Mouse (Mus musculus) frontal cortex, postnatal 36 days (tissue): ENCODE results near the gene Ostf1.
"Not testable (repeated sequence)": the region's sequence is repeated elsewhere in the genome, so short reads cannot be mapped to it uniquely, and the experiment has no call there.

Experiments
- DNase-seq, 2 experiments: peaks; one replicate each; pipeline ENCODE4 v3.0.0; 2022; ENCODE audit warnings: low spot score in 2 of 2

The Ostf1 gene

DNA sequence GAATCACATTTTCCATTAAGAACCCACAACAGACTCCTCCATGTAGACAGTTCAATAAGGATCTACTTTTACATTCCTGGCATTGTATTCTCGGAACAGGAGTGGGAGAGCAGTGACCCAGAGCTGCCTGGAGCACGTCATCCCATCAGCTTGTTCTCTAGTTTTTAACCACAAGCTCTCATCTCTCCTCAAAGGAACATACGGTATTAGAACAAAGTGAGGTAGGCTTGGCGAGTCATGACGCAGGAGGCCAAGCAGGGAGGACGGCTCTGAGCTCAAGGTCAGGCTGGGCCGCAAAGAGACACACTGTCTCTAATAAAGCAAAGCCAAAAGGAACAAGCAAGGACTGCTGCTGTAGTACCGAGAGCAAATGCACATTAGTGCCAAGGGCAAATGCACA, 32.6 kb downstream of the Ostf1 start:
- DNase-seq: no peak

DNA sequence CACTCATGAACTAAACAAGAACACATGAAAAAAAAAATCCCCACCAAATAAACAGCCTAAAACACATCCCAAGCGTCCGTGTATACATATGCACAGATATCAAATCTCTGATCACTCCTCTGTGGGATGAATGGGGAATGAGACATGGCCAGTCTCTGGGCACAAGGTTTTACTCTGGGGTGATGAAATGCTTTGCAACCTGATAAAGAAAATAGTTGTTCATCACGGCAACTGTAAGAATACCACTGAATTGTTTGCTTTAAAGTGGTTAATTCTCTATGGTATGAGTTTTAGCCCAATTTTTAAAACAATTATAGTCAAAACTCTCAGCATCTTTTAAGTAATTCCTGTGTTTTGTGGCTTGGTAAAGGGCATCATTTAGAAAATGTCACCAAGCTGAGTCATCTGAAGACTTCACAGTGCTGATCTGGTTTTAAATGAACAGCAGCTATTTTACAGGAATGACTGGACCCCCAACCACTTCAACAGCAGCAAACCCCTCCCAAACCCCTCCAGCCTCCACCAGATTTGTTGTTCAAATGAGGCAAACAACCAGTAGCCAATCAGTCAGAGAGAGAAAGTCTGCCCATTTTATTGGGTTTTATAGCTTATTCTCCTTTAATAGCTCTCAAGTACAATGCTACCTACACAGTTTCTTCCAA, 33.2 kb downstream of the Ostf1 start:
- no peak for DNase-seq

DNA sequence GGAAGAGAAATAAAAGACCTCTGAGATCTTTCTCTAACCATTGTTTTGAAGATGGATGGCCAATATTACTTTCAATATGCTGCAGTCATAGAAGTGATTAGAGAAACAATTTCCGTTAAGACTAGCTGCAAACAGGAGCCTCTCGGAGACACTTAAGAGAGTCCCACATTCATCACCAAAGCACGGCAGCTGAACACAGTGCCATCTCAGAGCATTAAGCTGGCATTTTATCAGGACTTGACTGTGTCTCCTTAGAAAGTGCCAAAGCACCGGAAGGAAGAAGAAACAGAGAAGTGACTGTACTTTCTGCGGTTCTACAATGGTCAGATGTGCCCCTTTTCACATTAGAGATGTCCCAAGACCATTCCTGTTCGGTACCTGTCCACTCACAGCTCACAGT, 33.9 kb downstream of the Ostf1 start:
- no peak for DNase-seq

DNA sequence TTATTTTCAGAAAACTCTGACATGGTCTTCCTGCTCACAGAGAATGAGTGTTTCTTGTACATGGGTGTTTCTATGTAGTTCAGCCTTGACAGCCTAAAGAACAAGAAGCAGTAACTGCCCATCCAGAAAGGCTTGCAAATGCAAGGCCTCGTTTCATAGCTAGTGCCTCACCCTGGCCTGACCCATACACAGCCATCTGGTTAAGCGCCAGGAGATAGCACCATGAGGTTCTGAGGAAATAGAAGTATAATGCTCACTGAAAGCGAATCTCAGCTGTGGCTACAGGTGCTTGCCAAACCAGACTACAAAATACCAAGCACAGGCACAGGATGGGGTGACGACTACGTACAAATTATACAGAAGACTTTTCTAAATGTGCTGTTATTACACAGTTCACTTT, 34.7 kb downstream of the Ostf1 start:
- no peak for DNase-seq

DNA sequence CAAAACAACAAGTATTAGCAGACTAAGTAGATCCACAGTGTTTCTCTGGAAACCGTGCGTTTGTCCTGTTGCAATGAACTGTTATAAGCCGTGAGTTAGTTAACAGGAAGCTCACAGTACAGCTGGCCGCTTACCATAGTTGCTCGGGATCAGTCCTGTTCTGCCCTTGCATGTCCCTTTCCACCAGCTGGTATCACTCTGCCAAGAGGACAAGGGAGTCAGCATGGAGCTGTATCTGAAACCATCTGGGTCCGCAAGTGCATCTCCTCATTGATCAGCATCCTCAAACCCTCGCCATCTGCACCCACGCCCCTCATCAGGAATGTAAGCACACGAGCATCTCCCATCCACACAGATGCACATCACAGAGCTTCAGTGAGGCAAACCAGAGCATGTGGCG, 37.9 kb downstream of the Ostf1 start:
- DNase-seq: peak in 1 of 2 experiments; percentile 6

DNA sequence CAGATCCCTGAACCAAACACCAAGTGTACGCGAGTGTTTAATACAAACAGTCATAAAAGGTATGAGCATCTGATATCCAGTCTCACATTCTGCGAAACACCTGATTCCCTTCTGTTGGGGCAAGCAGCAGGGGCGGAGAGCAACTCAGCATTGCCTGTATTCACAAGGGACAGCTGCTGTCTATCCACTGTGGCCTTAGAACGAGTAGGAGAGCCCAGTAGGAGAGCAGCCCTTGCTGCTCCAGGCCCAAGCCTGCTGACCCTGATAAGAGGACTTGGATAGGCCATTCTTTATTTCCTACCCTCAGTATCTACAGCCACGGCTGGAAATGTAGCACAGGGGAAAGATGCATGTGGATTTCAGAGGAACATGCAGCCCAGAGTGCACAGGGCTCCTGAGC, 38.7 kb downstream of the Ostf1 start:
- DNase-seq: no peak

DNA sequence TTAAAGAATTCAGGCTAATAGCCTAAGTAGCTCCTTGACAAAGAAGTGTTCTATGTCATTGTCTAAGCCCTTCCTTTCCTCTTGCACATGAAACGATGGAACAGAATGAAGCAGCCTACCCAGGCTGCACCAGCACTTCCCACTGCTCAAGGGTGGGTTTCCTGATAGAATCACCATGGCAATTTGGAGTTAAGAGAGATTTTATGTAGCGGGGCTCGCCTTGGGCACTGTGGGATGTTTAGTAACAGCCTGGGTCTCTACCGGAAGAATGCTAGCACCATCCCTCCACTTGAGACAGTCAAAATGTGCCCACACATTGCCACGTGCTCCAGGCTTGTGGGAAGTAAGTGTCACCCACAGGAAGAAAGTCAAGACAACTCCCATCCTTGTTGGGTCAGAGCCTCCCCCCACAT, 40.7 kb downstream of the Ostf1 start:
- no peak for DNase-seq

DNA sequence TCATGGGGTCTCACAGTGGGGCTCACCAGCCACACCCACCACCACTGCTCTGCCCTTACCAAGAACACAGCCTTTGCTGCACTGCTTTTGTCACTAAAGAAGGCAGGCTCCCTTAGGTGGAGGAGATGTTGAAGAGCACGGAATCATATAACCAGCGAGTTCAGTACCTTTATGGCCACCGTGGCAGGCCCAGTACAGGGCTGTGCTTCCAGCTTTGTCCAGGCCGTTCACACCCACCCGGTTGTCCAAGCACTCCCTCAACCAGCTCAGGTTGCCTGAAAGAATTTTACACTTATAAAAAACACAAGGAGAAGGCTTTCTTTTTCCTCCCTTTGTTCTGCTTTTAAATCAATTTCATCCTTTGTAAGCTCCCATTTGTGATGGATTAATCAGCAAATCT, 41.4 kb downstream of the Ostf1 start:
- no peak for DNase-seq

DNA sequence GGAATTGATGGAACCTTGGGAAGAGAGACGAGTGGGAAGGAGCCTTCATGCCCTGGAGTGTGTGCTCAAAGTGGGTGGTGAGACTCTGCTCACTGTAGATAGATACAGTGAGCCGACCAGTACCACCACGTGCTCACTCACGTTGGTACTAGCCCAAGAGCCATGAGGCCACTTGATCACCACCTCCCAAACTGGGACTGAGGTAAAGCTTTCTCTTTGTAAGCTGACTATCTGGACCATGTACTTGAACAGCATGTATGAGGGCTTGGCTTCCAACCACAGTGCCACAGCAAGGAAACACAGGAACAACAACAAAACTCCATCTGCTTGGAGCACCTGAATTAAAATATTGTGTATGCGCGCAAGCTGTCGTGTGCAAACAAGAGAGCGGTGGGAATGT, 42.3 kb downstream of the Ostf1 start:
- no peak for DNase-seq

DNA sequence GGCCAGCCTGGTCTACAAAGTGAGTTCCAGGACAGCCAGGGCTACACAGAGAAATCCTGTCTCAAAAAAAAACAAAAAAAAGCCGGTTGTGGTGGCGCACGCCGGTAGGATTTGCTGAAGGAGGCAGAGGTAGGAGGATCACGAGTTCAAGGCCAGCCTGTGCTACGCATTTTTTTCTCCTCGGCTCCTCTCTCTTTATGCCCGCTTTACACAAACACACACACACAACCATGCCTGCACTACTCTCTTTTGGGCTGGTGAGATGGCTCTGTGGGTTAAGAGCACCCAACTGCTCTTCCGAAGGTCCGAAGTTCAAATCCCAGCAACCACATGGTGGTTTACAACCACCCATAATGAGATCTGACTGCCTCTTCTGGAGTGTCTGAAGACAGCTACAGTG, 42.8 kb downstream of the Ostf1 start:
- not testable (repeated sequence) for DNase-seq

DNA sequence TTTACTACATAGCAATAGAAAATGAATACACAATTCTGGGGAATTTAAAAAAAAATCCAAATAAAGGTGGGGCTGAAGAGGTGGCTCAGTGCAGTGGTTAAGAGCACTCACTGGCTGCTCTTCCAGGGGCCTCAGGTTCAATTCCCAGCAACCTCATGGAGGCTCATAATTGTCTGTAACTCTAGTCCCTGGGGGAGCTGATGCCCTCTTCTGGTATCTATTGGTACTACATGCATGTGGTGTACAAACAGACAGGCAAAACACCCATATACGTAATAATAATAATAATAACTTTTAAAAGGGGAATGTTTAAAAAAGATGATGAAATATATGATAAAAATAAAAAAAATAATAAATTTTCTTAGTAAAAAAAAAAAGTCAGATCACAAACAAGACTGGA, 43.4 kb downstream of the Ostf1 start:
- DNase-seq: no peak

DNA sequence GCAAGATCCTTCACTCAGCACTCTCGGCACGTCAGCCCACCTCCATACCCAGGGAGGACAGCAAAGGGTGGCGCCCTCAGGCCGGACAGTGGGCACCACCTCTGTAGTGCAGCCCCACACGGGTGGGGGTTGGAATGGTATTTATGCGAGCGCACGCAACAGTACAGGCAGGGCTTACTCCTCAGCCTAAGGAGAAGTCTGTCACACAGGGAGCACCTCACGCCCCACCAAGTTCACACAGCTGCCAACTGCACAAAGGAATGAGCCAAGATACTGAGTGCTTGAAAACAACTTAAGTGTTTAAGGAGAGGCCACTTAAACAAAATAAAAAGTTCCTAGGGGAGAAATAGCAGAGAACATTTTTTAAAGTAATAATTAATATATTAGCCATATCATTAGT, 44.5 kb downstream of the Ostf1 start:
- no peak for DNase-seq

DNA sequence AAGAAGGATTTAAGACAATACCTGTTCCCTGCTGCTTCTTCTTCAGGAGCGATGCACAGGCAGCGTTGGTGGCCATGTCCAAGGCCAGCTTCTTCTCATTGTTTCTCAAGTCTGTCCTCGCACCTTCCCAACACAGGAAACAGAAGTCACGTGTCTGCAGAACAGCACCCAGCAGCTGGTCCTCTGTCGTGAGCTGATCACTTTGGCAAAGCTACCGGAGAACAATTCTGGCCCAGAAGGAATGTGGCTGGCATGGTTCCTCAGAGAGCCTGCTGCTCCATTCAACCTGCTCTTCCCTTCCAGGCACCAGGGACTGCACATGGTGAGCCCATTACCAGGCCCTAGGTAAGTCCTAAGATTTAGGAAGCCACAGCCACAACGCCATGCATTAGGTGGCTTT, 47.0 kb downstream of the Ostf1 start:
- no peak for DNase-seq

DNA sequence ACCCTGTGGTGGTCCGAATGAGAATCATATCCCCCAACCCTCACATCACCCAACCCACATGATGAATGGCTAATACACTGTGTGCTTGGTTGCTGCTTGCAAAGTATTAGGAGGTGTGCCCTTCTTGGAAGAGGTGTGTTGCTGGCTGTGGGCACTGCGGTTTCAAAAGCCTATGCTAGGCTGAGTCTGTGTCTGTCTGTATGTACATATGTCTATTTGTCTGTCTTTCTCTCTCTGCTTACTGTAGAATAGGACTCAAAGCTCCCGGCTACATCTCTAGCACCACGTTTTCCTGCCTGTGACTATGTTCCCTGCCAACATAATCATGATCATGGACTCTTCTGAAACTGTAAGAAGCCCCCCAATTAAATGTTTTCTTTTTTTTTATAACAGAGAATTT, 47.9 kb downstream of the Ostf1 start:
- no peak for DNase-seq

DNA sequence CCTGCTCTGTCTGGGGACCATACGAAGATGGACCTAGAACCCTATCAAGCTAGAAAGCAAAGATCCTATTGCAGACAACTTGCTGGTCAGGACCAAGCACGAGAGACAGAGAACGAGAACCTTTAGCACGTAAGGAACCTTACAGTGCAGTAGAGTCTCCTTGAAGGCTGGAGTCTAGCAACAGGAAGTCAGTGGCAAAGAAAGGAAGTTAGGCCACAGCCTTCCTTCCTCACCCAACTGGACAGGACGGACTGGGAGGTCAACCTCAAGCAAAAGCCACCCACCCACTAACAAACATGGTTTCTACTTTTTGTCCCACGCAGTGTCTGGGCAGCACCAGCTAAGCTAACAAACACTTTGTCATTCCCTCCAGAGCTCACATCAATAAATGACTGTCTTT, 48.7 kb downstream of the Ostf1 start:
- DNase-seq: no peak

DNA sequence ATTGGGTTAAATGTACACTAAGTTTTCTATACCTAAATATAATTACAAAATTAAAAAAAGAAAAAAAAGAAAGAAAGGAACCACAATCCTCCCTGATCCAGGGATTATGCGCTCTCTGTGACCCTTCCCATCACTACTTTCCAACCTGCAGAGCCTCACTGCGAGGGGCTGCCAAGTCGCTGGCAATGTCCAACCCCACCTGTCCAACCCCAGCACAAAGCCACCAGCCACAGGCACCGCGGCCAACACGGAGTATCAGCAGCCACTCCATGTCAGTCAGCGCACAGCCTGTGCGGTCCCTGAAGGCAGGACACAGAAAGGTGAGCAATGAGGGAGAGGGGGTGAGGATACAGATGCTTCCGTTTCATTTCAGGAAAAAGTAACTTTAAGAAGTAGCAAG, 49.4 kb downstream of the Ostf1 start:
- no peak for DNase-seq

DNA sequence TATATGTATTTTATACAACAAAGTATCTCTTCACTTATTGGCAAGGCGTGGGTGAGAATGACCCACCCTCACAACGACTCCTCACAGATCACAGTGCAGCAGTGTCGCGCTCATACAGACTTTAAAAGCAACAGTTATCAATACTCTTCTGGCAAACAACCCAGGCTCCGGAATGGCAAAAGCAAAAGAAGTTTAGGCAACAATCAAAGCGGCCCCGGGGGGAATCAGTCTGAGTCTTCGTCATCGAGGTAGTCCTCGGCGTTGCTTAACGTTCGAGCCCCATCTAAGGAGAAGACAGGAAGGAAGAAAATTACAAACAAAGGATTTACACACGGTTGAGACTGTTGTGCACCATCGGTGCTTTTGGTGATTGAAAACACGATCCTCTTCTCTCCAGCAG, 50.6 kb downstream of the Ostf1 start:
- no peak for DNase-seq

DNA sequence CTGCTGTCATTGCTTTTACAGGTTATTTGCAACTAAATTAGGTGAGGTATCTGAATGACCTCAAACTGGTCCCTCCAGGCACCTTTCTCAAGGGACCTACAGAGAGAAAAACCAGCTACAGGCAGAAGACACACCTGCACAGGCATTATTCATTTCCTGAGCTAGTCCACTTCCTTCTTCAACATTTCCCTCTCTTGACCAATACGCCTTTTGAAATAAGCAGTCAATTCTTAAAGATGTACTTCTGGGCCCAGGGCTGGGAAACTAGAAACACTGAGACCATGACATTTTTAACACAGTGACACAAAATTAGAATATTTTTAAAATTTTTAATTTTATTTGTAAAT, 52.6 kb downstream of the Ostf1 start:
- DNase-seq: no peak

DNA sequence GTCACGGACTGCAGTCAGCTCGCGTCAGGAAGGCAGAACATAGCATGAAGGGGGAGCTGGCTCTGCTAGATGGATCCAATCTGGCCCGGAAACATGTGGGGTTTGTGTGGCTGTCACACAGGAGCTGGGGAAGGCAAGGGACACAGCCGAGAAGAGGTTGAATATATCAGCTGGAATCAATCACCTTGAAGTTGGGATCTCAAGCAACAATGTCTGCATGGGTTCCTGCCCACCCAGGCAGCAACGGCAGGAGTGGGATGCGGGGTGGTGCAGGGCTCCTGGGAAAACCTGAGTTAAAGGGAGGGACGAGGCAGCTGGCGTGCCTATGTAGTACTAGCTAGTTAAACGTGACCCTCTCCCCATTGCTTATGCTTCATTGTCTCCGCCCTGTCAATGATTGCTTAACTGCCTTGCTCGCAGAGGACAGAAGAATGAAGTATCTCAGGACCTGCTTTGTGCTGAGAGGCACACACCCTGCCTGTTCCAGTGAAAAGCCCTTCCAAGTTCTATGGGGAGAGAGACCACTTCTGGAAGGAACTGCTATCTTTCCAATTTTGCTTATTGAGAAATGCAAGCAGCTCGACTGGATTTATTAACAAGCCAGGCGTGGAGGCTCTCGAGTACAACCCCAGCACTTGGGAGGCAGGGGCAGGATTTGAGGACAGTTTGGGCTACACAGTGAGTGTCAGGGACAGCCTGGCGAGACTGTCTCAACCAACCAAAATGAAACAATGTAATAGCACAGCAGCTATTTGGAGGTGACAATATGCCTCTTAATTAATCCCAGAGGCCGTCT, 53.2 kb downstream of the Ostf1 start:
- DNase-seq: no peak

DNA sequence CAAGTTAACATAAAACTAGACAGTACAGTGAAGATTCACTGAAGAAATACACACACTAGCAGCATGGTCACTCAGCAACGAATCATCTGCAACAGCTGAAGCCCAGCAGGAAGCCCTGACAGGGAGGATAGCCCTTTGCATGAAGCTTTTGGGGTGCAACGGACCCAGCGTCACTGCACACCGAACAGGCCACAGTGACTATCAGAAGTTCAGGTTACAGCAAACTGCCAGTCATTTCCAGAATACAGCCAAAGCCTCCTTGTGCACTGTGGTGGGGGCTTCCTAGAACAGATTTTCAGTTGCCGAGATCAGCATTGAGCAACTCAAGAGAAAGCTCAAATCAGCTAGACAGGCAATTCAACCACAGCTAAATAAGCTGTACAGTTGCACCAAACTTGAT, 54.3 kb downstream of the Ostf1 start:
- no peak for DNase-seq

DNA sequence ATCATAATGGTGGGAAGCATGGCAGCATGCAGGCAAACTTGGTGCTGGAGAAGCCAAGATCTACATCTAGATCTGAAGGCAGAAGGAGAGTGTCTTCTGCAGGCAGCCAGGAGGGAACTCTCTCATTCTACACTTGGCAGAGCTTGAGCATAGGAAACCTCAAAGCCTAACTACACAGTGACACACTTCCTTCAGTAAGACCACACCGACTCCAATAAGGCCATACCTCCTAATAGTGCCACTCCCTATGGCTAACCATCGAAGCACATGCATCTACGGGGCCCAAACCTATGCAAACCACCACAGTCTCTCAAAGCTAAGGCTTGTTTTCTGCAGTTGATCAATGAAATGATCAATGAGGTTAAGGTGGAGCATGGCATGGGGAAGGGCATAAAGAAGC, 55.7 kb downstream of the Ostf1 start:
- no peak for DNase-seq

DNA sequence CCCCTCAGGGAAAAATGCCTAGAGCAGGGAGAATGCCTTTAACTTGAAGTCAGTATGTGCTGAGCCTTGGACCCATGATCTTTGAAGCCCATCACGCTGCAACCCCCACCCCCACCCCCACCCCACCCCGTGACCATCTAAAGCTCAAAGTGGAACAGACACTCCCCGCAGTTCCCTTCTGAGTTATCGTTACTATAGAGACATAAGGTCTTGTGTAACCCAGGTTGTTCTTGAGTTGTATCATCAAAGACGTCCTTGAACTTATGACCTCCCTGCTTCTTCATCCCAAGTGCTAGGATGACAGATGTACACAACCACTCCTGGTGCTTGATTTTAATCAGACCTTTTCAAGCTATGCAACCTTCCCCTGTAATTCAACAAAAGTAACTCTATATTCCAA, 57.7 kb downstream of the Ostf1 start:
- DNase-seq: no peak

DNA sequence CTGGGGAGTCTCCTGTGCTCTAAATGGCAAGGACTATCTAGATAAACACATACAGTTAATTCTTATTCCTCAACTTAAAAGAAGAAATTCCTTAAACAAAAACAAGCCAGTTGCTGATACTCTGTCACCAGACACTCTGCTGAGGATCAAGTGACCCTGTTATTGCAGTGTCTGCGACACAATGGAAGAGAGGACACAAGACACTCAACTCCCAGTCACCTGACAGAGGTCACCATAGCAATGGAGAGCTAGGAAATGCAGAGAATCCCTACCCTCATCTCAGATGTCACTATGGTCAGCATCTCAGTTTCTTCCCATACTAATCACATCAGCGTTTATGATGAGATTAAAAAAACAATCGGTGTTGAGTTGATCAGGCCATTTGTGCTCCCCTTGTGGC, 58.2 kb downstream of the Ostf1 start:
- DNase-seq: no peak

DNA sequence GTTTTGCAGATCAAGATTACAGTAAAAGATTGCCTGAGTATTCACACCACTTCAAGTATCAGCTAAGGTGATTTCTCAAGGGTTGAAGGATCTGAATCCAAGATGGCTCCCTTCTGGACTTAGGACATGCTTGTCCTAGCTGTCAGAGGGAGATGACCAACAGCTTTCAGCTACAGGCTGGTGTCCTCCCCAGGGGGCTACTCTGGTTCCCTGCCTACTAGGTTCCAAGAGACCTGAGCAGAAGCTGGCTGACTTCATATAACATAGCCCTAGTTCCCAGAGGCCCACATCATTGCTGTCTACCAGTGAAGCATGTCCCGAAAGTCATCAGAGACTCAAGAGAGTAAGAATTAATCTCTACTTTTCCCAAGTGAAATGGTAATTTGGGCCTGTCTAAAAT, 62.1 kb downstream of the Ostf1 start:
- no peak for DNase-seq
